Mouse (Mus musculus) inflammation-experienced regulatory T-cells, adult 16 weeks (primary cell): ENCODE measurements around the gene Tefm. TPM values are rescaled to one million over a fixed set of nuclear protein-coding genes. Genes with fewer than 3 reads are reported as not detected.

Source experiments
- polyA plus RNA-seq: library from polyadenylated mRNA; unstranded; fragments of 100-300 nt; shearing (Covaris generic); gene quantifications from one replicate; pipeline ENCODE4 v1.2.1, GENCODE M21; 2017

Tefm gene
- polyA plus RNA-seq, result 26.4 TPM

GRCm38 (mm10) chr11:80141825-80142521 is at the start of gene Tefm:
Gene Tefm (minus strand): TSS chr11:80142175.

GRCm38 (mm10) chr11:80183705-80184255 is 41.8 kb upstream of the Tefm start, which contains the start of gene Rnf135:
Gene Rnf135 (plus strand): TSS chr11:80183851.

GRCm38 (mm10) chr11:80153857-80154495 is 12.0 kb upstream of the Tefm start, which contains the start of gene Adap2:
Gene Adap2 (plus strand): TSS chr11:80154105.

GRCm38 (mm10) chr11:80088917-80089816 is 52.8 kb downstream of the Tefm start, which contains the start of gene Atad5:
Gene Atad5 (plus strand): TSS chr11:80089400.

Other genes with a start within 250 kb of the Tefm start
- 67.4 TPM for gene Utp6, start 179.8 kb downstream of the Tefm start, polyA plus RNA-seq
- gene Suz12, start 149.1 kb downstream of the Tefm start, polyA plus RNA-seq, result 11.4 TPM
- 400 TPM for gene Crlf3, start 61.2 kb downstream of the Tefm start, polyA plus RNA-seq
- 5.9 TPM for gene Atad5, start 52.8 kb downstream of the Tefm start, polyA plus RNA-seq
- gene Adap2, start 11.9 kb upstream of the Tefm start, polyA plus RNA-seq, result 0.22 TPM
- gene Rnf135, start 41.7 kb upstream of the Tefm start, polyA plus RNA-seq, result 21.4 TPM
- 34.8 TPM for gene Rhot1, start 66.8 kb upstream of the Tefm start, polyA plus RNA-seq
- 0.87 TPM for gene Rhbdl3, start 158.7 kb upstream of the Tefm start, polyA plus RNA-seq
- 17.5 TPM for gene 5730455P16Rik, start 235.9 kb upstream of the Tefm start, polyA plus RNA-seq
- 293 TPM for gene Zfp207, start 241.1 kb upstream of the Tefm start, polyA plus RNA-seq